Mouse (Mus musculus) embryo, embryonic 11 days (tissue): ENCODE results near the gene Insl6.
A peak's percentile ranks its signal among the peaks of the same experiment; 100 is the strongest.

Experiments
- DNase-seq: peaks from one replicate; pipeline ENCODE4 v3.0.0-alpha.2; 2015

The Insl6 gene

DNA sequence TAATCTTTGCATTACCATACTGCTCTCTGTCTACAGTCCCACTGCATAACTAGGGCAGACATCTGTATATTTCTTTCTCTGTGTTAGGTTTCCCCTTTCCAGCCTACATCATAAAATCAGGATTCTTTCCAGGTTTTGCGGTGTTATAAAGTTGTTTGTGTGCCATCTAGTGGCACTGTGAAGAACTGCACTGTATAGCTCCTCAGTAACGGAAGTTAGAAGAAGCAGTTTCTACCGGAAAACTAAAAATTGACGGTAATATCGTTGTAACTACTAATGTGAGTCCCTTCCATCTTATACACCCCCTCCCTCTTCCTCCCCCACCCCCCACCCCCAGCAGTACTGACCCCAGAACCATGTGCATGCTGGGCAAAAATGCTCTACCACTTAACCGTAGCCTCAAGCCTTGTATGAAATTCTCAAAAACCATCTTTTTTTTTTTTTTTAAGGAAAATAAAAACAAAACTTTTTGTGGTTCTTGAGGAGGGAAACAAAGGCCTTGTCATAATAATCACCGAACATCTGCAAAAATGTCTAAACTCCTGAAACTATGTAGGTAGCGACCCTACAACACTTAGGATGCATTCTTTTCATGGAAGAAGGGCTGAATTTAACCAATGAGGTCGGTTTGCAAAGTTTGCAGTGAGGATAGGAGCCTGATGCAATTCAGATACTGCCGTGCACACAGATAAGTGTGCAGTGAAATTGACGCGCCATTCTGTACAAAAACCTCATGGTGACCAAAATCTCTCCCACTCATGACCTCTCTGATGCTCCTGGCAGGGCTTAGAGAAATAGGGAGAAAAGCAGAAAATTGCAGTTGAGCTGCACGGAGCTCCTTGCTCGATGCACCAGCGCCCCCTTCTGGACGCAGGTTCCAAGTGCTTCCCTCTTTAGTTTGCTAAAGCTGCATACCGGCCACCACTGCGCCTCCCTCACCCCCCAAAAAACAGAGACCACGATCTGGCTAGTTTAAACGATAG is 30.0 kb upstream of the Insl6 start:
- peak; percentile 90 for DNase-seq

DNA sequence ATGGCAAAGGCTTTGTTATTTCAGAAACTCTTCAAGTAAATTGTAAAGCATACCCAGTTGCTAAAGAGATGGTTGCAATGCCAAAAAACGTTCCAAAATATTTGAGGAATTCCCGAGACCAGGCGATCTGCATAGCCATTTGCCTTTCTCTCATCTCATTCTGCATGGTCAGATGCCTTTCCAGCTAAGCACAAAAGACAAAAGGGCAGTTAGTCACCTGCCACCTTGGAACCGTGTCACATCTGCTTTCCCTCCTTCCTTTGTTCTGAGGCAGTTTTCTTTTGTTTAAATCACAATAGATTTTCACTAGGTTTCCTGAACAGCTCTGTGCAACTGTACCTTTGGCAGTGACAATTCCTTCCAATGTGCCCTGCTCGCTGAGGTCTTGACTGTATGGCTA is 25.8 kb upstream of the Insl6 start:
- DNase-seq, result no peak

DNA sequence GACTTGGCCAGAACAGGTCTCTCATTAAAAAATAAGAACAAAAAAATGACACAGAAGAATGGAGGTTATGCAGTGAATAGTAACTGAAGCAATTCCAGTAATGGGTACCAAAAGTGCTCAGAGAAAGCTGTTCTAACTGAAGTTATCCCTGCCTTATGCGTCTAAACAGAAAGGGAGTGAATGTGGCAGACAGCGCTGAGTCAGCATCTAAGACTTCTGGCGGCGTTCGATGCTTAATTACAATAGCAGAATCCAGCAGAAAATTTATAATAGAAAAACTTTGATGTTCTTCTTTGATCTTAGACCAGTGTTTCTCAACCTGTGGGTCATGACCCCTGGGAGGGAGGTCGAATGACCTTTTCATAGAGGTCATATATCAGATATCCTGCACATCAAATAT is 20.5 kb upstream of the Insl6 start:
- DNase-seq, result no peak

DNA sequence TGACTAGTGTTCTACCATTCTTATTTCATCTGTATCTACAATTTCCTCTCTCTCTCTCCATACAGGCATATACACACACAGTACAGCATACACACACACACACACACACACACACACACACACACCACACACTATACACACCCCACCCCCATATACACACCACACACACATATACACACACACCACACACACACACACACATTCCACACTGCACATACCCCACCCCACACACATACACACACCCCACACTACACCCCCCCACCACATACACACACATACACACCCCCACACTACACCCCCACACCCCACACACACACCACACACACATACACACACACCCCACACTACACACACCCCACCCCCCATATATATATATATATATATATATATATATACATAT is 19.7 kb upstream of the Insl6 start:
- no peak for DNase-seq

DNA sequence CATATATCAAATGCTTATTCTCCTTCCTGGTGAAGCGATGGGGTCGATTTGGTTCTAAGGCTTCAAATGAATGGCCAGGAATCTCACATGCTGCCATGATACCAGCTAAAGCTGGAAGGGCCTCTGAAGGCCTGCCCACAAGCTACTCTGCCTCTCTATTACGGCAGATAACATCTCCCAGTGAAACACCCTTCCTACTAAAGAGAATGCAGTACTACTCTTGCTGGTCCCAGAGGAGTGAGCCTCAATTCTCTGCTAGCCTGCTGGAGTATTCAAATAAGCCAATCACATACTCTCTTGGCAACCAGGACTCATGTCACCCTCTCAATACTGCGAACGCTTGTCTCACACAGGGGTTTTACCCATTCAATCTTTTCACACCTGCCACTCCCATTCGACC is 17.1 kb upstream of the Insl6 start:
- no peak for DNase-seq

DNA sequence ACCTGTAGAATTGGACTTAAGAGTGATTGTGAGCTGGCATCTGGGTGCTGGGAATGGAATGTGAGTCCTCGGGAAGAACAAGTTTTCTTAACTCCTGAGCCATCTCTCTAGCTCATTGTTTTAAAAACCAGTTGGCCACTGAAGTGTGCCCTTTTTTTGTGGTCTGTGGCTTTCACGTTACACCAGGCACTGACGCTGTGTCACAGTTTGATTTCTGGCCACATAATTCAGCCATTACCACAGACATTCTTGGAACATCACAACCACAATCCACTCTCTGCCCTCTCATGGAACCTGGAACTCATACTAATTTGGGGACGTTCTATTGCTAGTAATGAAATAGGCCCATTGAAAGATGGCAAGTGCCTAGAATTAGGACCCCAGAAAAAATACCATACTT is 15.9 kb upstream of the Insl6 start:
- no peak for DNase-seq

DNA sequence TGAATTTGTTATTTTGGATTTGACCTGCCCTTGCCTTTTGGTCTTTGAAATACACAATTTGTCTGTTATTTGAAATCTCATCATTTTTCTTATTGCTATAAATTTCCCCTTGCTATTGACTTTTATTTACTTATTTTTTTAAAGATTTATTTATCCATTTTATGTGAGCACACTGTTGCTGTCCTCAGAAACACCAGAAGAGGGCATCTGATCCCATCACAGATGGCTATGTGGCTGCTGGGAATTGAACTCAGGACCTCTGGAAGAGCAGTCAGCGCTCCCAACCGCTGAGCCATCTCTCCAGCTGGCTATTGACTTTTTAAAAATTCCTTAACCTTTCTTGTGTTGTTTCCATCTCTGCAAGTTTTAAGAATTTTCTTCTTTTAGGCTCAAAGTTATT is 11.5 kb upstream of the Insl6 start:
- DNase-seq, result no peak

DNA sequence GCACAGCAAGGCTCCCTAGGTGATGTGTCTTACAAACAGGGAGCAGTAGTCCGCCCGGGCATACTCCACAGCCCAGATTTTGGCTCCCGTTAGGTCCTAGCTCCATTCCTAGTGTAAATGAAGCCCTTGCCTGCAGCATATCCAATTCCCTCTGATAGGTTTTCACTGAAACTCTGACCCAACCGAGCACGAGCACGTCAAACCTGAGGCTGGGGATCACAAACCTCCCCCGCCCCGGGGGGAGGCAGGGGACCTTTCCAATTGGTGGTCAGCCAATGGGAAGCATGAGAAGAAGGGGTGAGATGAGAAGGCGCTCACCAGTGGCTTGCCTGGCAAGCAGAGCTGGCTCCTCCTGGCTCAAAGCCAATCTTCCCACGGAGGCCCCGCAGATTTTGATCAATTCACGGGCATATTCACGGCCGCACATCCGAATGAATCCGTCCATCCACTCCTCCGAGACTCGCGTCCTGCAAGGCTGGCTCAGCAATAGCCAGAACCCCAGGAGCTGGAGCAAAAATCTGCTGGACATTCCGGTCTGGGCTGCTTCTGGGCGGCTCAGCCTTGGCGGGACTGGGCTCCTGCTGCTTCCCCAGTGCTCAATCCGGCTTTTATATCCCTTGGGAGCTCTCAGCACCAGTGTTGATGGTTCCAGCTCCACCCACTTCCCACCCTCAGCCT is 9.1 kb upstream of the Insl6 start, which contains the start of gene Rln1:
Gene Rln1, minus strand, starts transcription at position 603 of the 678 bp plus-strand sequence.
- peak; percentile 75 for DNase-seq

DNA sequence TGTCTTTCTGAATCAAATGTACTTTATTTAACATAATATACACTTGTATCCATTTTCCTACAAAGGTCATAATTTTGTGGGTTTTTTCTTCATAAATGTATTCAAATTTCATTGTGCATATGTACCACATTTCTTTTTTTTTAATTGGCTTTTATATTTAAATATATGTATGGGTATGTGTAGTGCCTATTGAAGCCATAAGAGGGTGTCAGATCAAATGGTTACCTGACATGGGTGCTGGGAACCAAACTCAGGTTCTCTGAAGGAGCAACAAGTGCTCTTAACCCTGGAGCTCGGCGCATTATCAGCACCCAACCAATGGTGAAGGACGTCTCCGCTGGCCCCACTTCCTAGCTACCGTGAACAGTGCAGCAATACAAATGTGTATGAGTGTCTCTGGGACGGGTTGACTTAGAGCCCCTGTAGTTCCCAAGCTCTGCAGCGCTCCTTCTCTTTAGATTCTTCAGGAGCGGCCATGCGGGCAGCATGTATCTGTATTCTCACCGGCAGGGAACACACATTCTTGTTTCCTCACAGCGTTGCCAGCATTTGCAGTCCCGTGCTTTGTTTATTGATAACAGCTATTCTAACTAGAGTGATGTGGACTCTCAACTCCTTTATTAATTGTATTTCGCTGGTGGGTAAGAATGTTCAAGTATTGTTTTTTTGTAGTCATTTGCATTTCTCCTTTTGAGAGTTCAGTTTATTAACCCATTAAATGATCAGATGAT is 1.8 kb upstream of the Insl6 start:
- no peak for DNase-seq

DNA sequence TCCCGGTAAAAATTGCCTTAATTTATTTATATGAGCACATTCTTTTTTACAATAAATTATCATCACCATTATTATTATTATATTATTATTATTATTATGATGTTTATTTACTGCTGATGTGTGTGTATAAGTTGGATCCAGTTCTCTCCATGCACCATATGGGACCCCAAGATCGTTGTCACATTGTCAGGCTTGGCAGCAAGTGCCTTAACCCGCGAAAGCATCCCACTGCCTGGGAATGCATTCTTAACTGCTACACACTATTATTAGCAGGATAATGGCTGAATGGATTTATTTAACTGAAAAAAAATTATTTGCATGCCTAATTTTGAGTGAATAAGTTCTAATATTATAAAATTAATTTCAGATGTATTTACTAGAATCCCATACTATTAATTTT is 1.2 kb upstream of the Insl6 start:
- DNase-seq, result no peak

DNA sequence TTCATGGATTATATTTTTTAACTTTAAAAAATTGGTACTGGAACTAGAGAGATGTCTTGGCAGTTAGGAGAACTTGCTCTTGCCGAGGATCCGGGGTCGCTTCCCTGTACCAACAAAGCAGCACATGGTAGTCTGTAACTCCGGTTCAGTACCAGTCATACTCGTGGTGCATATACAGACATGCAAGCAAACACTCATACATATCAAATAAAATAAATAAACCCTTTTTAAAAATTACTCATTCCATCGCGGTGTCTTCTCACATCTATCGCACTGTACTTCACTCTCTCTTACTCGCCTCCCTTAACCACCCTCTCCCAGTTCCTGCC is 660 bp upstream of the Insl6 start:
- no peak for DNase-seq

DNA sequence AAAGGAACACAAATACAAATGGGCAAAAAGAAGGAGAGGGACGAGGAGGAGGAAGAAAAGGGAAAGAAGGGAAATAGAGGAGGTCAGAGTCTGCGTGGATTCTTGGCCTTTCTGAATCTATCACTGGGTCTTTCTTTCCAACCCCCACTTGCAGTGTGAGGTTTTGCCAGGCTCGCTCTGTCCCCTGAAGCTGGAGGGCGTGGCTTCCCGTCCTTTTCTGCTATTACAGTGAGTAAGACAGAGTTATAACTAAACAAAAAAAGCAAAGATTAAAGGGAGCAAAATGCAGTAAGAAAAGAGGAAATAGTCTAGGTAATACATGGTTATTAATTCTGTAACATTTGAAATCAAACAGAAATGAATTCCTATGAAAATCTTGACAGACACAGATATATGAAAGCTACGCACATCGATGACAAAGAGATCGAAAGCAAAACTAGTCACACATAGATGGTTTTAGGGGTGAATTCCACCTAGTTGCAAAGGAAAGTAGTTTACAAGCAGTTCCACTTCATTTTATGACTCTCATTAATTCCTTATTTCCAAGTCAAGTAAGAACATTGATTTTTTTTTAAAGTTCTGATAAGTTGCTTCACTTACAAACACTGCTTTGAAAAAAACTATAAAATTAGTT is 1.6 kb downstream of the Insl6 start:
- DNase-seq, result no peak

DNA sequence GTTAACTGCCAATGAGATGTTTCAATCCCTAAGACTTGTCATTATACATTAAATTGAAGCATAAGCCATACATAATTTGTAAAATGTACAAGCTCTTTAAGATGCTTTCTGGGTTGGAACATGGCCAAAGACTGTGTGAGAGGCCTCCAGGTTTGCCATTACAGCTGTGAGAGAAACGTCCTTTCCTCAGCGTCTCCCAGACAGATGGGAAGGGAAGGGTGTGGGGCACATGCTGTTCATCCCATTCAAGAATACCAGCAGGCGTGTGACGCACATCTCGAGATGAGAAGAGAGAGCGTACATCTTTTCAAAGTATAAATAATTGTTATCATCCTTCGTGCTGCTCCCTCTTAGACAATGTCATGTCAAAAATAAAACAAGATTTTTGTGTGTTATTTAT is 12.5 kb downstream of the Insl6 start:
- no peak for DNase-seq

DNA sequence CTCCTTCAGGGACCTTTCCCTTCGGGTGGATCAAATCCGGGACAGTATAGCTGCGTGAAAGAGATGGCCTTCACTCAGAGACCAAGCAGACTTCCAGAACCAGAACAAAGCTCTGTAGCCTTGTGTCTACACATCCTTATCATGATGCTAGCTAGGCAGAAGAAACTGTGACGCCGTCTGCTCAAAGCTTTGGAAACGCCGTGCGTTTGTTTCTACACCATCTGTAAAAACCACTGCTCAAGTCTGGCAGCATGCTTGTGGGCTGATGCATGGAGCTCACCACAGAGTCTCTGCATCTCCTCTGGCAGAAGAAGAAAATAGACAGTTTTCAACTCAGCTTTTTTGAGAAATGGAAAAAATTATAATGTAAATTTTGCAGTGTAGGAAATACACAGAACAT is 13.4 kb downstream of the Insl6 start:
- no peak for DNase-seq

DNA sequence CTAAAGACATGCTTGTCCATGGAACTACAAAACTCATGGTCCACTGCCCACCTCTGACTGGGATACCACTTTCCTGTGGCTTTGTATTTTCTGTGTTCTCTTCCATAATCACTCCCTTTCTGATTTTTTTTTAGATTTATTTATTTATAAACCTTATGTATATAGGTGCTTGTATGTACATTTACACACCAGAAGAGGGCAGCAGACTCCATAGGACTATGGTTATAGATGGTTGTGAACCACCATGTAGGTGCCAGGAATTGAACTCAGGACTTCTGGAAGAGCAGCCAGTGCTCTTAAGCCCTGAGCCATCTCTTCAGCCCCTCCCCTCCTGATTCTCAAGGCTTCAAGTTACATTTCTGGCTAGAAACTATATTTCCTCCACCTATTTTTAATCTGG is 16.3 kb downstream of the Insl6 start:
- no peak for DNase-seq

DNA sequence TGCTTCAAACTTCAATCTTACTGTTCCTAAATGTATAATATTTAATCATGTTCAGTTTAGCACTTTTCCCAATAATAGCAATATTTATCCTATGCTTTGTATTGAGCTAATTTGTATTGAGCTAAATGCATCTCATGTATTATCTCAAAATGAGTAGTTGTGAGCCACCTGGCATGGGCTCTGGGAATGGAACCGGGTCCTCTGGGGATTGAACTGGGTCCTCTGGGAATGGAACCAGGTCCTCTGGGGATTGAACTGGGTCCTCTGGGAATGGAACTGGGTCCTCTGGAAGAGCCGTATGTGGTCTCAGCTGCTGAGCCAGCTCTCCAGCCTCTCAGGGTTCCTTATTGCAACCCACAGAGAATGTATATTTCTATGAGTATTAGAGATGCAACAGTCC is 23.0 kb downstream of the Insl6 start:
- no peak for DNase-seq

DNA sequence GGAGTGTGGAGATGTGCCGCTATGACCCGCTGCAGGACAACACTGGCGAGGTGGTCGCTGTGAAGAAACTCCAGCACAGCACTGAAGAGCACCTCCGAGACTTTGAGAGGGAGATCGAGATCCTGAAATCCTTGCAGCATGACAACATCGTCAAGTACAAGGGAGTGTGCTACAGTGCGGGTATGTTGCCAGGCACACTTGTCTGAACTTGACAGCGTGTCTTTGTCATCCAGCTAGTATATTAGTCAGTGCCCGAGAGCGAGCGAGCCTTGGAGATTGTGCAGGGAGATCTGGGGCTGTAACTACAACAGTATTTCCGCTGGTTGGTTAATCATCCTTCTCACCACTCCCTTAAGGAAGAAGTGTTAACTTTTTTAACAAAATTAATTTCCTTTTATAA is 24.2 kb downstream of the Insl6 start:
- DNase-seq, result no peak

DNA sequence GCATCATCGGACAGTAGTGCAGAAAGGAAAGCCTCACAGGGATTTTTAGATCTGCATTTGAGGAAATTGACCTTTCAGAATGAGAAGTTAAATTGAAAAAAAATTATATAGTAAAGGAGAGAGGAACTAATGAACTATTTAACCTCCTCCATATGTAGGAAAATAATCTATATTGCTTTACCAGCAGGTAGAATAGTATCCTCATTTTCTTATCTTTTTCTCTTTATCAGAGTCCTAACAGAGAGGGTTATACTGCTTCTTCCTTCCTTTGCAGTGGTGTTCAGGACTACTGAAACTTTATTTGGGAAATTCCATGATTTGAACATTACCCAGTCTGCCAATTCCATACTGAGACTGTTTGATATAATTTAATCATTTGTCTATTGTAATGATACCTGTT is 27.8 kb downstream of the Insl6 start:
- no peak for DNase-seq

DNA sequence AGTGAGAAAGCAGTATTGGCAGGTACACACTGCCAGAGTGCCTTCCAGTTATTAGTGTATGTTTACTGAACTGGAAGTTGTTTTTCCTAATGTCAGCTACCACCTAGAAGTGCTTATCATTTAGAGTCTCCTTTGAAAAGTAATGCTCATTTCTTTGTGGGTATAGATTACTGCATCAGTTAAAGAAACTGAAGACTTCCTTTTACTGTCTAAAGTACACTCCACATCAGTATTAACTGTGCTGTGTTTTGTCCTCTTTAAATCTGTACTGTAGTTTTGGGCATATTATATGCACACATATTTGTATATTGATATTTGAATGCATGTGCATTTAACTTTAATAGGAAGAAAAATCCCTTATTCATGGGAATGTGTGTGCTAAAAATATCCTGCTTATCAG is 29.0 kb downstream of the Insl6 start:
- no peak for DNase-seq

DNA sequence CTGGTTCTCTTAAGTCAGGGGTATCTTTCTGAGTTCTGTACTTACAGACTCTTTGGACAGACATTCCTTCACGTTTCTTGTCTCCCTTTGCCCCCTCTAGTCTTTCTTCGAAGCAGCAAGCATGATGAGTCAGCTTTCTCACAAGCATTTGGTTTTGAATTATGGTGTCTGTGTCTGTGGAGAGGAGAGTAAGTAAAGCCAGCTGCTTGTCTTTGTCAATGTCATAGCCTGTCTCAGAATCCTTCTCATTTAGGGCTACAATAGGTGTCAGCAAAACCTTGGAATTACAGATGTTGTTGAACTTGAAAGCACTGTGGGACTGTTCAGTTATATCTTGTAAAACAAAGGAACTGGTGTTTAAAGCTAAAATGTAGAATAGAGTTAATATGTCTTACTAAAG is 30.4 kb downstream of the Insl6 start:
- no peak for DNase-seq

DNA sequence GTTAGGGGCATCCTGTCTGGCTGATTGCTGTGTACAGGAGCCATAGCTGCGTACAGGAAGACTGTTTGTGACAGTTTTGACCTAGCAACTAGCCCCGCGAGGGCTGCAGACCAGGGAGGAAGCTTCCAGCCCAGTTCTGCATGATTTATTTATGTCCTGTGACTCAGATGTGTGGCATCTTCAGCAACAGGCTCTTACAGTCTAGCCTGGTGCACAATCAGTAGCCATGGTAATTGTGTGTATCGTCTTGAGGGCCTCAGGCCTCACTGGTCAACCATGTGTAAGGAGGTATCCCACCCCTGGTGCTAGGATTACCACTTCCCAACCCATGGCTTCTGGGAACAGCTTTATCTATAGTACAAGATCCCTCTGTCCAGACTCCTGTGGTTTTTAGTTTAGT is 32.6 kb downstream of the Insl6 start:
- DNase-seq, result no peak

DNA sequence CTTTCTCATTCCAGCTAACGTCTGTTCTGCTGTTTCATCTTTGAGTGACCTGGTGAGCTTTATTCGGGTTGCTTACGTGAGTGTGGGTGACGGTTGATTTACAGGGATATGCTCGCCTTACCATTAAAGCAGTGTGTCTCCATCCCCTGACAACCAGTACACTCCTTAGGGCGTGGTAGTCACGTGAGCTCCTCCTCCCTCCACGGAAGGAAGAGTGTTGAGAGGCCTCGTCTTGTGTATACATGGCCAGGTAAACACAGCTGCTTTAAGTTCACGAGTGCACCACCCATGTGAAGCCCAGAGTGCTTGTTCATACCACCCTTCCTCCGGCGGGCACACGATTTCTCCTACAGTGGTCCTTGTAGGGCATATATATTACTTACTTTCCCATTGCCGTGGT is 33.6 kb downstream of the Insl6 start:
- DNase-seq, result no peak

DNA sequence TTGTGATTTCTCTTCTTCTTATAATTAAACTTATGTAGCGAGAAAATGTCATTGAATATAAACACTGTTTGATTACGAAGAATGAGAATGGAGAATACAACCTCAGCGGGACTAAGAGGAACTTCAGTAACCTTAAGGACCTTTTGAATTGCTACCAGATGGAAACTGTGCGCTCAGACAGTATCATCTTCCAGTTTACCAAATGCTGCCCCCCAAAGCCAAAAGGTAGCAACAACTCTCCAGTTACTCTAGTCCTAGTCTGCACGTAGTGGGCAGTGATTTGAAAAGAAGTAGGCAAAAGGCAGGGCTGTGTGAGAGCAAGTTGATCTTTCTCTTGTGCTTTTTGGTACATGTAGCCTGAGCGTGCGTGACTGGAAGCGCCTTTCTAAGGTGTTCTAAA is 37.3 kb downstream of the Insl6 start:
- peak; percentile 56 for DNase-seq
